Mouse (Mus musculus) neural tube, embryonic 10.5 days (tissue): ENCODE data around the gene Smim13.
"Not testable (repeated sequence)": the region's sequence is repeated elsewhere in the genome, so short reads cannot be mapped to it uniquely, and the experiment has no call there.

ENCODE experiments used
- DNase-seq: peaks from one replicate; pipeline ENCODE4 v3.0.0-alpha.2; 2017; ENCODE audit warnings: low spot score; ENCODE audit errors: extremely low spot score

Gene Smim13

GRCm38 (mm10) chr13:41235845-41236741 lies 13.6 kb upstream of the Smim13 start:
- no peak for DNase-seq

GRCm38 (mm10) chr13:41238035-41238804 lies 11.4 kb upstream of the Smim13 start:
- no peak for DNase-seq

- no peak for DNase-seq
Observed at GRCm38 (mm10) chr13:41238805-41239130, 10.9 kb upstream of the Smim13 start.

- no peak for DNase-seq
Observed at GRCm38 (mm10) chr13:41241557-41241956, 8.1 kb upstream of the Smim13 start.

- no peak for DNase-seq
Observed at GRCm38 (mm10) chr13:41244306-41244830, 5.3 kb upstream of the Smim13 start.

- DNase-seq = no peak
Observed at GRCm38 (mm10) chr13:41248751-41249520, 708 bp upstream of the Smim13 start.

GRCm38 (mm10) chr13:41250318-41250981 lies 806 bp downstream of the Smim13 start:
- DNase-seq = no peak

- DNase-seq = not testable (repeated sequence)
Observed at GRCm38 (mm10) chr13:41251232-41251631, 1.6 kb downstream of the Smim13 start.

GRCm38 (mm10) chr13:41251667-41252066 lies 2.0 kb downstream of the Smim13 start:
- no peak for DNase-seq

GRCm38 (mm10) chr13:41252141-41252540 lies 2.5 kb downstream of the Smim13 start:
- DNase-seq = no peak

- no peak for DNase-seq
Observed at GRCm38 (mm10) chr13:41252736-41253135, 3.1 kb downstream of the Smim13 start.

GRCm38 (mm10) chr13:41256126-41256525 lies 6.5 kb downstream of the Smim13 start:
- DNase-seq = no peak

- DNase-seq = no peak
Observed at GRCm38 (mm10) chr13:41256962-41257361, 7.3 kb downstream of the Smim13 start.

GRCm38 (mm10) chr13:41257851-41258250 lies 8.2 kb downstream of the Smim13 start:
- DNase-seq = no peak

GRCm38 (mm10) chr13:41261617-41262016 lies 12.0 kb downstream of the Smim13 start:
- not testable (repeated sequence) for DNase-seq

GRCm38 (mm10) chr13:41263304-41264006 lies 13.8 kb downstream of the Smim13 start:
- DNase-seq = no peak

GRCm38 (mm10) chr13:41267827-41268408 lies 18.3 kb downstream of the Smim13 start:
- DNase-seq = no peak

GRCm38 (mm10) chr13:41273927-41274650 lies 24.4 kb downstream of the Smim13 start, which contains the start of gene Gm17364:
Gm17364 (minus strand) TSS chr13:41273977.
- no peak for DNase-seq

GRCm38 (mm10) chr13:41280696-41281095 lies 31.1 kb downstream of the Smim13 start:
- DNase-seq = no peak
